Mouse (Mus musculus) adrenal gland, adult 18-20 months (tissue): ENCODE results near the gene Ppm1m. TPM values are rescaled to one million over a fixed set of nuclear protein-coding genes. Genes with fewer than 3 reads are reported as not detected.
A peak's percentile ranks its signal among the peaks of the same experiment; 100 is the strongest.

Source experiments
- DNase-seq, 2 experiments: peaks; one replicate each; pipeline ENCODE4 v3.0.0; 2021 to 2022; ENCODE audit warnings: low spot score in 2 of 2
- total RNA-seq, 2 experiments: library from RNA; stranded (reverse); gene quantifications; 1 replicate in 1 of 2; 2 replicates in 1 of 2; pipeline ENCODE4 v1.2.3; 2021

Ppm1m gene
- total RNA-seq, 2 experiments from 2014 or later, result 105 to 110 TPM

DNA sequence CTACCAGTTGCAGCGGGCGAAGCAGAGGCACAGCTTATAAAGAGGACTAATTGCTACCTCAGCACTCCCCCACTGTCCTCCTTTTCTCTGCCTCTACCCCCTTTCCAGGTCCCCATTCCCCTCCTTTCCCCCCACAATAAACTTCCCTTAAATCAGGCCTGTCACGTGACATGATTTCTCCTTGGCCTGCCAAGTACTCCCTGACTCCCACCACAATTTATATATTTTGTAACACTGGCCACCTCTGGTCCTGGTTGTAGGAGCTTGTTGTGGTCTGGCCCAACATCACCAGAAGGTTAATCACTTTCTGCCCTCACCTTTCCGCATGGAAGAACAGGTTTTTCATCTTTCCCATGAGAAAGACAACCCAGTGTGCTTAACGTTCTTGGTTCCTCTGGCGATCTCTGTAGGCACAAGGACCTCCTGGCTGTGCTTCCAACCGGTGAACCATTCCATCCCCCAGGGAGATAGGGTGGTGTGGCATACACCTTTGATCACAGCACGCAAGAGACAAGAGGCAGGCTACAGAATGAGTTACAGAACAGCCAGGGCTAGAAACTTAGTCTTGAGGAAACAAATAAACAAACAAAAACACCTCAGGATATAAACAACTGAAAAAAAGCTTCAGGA, 21.5 kb upstream of the Ppm1m start:
- DNase-seq, result no peak

DNA sequence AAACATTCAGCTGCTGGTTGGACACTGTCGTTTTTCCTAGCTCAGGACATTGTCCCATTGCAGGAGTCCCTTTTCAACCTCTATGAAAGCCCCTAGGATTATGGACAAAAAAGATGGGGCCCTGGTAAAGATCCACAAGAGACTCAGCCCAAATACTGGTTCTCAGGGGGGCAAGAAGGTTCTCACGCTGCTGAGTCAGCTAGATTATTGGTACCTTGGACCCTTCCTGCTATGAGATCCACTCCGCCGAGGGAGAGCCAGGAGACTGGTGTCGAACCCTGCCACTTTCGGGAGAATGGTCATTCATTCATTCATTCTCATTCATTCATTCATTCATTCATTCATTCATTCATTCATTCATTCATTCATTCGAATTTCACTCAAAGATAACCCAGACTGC, 17.4 kb upstream of the Ppm1m start:
- no peak for DNase-seq

DNA sequence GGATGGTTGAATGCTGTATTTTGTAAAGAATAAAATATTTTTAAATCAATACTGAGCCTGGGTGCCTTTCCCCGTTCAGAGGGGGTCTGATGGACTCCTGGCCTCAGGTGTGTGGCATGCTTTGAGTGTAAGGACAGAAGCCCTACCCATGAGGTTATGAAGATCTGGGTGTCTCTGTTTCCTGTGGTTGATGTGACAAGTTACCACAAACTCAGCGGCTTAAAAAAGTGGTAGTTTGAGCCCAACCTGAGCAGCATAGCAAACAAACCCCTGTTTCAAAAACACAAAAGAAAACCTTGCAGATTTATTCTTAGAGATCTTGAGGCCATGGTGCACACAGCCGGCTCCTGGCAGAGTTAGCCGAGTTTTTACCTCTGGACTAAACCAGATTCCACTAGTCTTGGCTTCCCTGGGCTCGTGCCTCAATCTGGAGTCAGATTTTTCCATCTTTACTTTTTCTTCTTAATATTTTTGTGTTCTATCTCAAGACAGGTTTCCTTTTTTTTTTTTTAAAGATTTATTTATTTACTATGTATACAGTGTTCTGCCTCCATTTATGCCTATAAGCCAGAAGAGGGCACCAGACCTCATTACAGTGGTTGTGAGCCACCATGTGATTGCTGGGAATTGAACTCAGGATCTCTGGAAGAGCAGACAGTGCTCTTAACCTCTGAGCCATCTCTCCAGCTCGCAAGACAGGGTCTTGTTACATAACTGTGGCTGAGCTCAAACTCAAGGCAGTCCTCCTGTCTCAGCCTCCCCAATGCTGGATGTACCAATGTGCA, 16.0 kb upstream of the Ppm1m start:
- no peak for DNase-seq

DNA sequence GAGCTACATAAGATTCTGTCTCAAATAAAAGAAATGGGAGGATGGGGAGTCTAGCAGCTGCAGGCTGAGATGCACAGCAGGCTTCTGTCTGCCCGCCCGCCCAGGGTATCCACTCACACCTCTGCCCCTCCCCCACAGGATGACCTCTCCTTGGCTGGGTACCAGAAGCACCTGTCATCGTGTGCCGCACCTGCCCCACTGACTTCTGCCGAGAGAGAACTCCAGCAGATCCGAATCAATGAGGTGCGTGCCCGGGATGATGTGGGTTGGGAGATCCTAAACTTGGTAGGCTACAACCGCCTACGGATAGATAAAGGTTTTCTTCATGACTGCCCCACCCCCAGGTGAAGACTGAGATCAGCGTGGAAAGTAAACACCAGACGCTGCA, 13.0 kb upstream of the Ppm1m start:
- no peak for DNase-seq

DNA sequence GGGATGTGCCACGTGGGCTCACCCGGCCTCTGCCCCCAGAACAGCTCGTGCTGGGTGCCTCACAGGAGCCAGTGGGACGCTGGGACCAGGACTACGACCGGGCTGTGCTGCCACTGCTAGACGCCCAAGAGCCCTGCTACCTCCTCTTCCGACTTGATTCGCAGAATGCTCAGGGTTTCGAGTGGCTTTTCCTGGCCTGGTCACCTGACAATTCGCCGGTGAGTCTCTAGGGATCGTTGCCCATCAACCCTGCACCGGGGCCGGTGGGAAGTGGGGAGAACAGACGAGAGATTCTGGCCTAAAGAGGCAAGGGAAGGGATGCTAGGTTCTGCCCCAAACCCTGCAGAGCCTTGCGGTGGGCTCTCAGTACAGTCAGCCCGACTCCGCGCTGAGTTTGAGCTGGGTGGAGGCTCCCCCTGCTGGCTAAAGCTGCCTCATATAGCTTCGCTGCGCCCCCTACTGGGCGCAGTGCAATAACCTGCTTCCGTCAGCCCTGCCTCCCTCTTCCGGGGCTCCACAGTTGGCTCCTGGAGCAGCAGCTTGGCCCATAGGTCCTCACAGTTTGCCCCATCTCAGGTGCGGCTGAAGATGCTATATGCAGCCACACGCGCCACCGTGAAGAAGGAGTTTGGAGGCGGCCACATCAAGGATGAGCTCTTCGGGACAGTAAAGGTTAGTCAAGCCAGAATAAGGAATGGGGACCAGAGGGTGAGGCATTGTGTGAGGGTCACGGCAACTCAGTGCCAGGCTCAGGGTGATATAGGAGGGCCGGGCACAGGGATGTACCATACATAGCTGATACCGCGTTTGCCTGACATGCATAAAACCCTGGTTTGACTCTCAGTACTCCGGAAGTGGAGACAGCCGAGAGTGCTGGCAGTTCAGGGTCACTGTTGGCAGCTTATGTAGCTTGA, 12.4 kb upstream of the Ppm1m start:
- DNase-seq, result peak; percentile 80 to 82

DNA sequence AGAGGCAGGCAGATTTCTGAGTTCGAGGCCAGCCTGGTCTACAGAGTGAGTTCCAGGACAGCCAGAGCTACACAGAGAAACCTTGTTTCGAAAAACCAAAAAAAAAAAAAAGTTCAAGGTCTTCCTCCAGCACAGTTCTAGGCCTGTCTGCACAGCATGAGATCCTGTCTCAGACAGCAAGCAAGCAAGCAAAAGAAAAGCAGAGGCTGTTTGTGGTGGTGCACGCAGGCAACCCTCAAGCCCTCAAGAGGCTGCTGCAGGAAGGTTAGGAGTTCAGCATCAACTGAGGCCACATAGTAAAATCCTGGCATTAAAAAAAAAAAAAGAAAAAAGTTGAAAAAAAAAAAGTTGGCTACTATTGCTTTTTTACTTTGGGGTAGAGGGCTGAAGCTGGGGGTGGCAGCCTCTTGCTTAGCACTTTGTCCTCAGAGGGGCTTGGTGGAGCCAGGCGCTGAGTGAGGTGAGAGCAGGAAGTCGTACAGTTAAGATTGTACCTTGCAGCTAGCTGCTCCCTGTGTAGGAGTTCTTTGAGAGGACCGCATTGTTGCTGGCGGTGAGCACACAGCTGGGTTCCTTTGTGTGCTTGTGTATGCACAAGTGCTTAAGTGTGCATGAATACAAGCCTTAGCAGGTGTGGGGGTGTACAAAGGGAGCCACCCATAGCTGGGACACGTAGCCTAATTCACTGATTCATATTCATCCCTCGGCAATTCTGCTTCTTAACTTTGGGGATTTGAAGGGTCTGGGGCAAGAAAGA, 11.5 kb upstream of the Ppm1m start:
- no peak for DNase-seq

DNA sequence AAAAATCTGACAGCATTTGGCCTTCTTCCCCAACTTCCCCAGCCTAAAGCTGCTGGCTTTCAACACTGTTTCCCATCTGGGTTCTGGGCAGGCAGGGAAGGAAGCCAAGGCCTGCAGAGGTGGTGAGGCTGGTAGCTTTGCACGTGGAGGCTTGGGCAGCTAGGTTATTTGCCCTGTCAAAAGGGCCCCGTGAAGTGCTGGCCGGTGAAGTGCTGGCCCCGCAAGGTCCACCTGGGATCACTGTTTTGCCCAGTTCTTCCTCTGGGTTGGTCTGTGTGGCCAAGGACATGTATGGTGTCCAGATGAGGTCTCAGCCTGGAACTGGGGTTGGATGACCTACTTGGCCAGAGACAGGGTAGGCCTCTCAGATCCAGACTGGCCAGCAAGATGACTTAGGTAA, 10.4 kb upstream of the Ppm1m start:
- no peak for DNase-seq

DNA sequence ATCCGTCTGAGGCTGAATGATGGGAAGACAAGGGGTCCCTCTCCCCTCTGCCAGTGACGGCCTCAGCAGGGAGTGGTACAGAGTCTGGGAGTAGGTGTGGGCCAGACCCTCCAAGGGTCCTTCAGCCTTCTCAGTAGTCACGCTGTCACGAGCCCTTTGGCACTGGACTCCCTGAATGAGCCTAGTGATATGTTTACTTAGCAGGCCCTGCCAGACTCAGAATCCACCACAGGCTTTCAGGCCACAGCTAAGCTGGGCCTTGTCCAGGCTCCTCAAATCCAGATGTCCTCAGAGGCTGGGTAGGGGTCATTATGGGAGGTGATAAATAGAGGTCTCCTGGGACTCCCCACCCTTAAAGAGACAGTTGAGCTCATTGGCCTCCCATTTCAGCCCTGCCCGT, 8.6 kb upstream of the Ppm1m start:
- DNase-seq, result no peak

DNA sequence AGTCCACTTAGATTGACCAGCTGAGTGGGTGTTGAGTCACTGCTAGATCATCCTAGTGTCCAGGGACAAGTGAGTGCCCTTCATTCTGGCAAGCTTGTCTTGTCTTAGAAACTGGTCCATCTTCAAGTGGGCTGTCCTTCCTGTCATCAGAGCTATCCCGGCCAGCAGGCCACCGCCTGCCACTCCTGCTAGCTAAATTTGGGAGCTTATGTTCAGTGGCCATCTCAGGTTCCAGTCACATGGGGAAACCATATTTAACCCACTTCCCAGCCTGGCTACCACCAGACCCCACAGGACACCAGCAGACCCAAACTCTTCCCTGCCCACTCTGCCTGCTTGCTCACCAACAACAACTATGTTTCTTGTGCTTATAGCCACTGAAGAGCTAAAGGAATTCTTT, 7.0 kb upstream of the Ppm1m start:
- no peak for DNase-seq

DNA sequence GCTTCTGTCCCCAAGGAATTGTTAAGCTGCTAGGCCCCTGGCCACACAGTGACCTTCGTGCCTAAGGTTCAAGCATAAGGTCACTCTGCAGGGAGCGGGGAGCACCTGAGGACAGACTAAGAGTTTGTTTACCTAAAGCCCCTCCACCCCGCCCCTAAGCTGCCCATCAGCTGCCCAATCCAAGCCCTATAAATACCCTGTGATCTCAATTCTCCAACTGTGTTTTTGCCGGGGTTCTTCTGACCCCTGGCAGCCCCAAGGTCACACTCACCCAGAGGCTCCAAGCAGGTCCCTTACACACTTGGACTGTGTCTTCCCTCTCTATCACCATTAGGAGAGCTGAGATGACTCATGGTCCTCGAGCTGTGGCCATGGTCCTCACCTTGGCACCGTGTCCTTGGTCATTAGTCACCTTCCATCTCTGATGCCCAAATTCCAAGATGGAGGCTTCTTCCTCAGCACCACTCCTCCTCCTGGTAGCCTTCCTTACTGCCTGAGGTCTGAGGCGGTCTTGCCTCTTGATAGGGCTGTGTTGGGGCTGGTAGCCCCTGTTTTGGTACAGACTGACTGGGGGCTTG, 6.3 kb upstream of the Ppm1m start:
- DNase-seq, result peak in 1 of 2 experiments; percentile 46

DNA sequence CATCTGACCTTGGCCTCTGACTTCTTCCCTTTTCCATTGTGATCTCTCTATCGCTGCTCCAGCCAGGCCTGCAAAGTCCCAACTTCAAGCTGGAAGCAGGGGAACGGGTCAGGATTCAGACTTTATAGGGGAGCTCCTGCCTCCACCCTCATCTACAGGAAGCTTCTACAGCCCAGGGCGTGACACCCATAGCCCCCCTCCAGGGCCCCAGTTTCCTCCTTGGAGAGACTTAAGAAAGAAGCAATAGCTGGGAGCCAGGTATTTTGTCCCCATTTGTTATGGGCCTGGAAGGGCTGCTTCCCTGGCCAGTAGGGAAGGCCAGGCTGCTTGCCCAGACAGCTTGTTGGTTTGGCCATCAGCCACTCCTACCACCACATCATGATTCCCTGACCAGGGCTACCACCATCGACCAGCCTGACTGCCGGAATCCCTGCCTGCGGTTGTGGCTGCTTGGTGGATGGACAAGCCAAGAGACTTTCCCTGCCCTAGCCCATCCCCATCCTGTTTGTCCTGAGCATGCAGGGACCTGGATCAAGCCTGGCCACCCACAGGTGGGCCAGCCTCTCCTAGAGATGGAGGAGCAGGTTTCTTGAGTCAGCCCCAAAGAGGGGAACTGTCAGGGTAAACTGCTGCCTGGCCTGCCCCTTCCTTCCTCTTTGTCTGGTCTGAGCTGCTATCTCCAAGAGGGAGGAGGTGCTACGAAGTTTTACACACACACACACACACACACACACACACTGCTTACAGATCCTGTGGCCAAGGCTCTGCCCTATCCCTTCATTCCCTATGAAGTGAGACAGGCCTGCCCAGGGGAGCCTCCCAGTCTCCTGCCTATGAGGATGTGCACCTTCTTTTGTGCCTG, 4.7 kb upstream of the Ppm1m start:
- DNase-seq, result peak in 1 of 2 experiments; percentile 37

DNA sequence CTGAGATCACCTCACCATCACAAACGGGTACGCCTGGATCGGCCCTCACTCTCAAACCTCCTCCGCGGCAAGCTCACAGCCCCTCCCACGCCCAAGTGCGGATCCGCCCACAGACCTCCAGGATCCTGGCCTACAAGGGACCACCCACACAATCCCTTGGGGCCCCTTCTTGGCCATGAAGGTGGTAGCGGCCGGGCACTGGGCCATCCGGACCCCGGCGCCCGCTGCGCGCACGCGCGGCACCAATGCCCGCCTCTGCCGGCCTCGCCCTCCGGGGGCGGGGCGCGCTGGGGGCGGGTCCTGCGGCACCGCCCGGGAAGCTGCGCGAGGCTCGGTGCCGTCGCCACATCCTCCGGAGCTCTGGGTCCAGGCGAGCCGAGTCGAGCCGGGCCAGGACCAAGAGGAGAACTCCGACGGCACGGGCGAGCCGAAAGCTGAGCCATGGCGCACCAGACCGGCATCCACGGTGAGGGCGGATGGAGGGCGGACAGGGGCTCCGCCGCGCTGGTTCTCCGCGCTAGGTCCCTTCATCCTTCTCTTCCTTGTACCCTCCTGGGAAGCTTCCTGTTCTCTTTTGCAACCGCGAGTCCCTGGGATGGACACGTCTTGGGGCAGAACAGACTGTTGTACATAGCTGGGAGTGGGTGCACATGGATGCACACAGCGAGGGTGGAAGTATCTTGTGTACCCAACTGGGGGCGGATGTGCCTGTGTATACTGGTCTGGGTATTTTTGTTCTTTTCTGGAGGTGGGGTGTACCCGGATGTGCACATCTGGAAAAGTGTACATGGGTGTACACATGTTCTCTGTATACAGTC, 3.5 kb upstream of the Ppm1m start, which contains the start of gene Twf2:
Gene Twf2, plus strand, starts transcription at position 290 of the 818 bp plus-strand sequence.
- DNase-seq, result peak; percentile 94 to 95

DNA sequence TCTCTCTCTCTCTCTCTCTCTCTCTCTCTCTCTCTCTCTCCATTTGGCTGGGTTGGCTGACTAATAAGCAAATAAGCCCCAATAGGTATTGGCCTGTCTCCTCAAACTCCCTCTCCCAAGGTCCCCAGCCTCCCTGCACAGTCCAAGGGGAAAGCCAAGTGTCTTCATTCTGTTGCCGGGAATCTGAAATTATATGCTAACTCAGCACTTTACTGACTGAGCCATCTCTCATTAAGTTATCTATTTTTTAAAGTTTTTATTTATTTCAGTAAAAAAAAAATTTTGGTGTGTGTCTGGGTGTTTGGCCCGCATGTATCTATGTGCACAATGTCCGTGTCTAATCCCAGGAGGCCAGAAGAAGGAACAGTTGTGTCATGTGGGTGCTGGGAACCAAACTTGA, 2.3 kb upstream of the Ppm1m start:
- no peak for DNase-seq

DNA sequence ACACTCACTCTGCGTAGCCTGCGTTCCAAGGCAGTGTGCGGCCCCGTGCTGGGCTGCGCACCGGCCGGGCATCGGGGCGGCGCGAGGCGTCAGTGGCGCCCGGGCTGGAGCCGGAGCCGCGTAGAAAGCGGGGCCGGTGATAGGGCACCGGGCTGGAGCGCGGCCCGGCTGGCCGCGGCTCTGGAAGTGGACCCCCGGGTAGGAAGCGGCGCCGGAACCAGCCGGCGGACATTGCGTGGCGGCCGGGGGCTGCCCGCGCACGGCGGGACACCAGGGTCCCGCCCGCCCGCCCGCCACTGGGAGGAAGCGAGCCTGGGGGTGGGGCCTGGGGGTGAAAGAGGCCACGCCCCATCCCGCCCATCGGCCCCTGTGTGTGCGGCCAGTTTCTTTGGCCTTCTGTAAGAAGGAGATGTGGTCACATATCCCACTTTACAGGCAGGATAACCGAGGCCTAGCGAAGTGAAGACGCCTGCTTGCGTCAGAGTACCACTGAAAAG, 536 bp downstream of the Ppm1m start:
- peak; percentile 80 to 82 for DNase-seq

DNA sequence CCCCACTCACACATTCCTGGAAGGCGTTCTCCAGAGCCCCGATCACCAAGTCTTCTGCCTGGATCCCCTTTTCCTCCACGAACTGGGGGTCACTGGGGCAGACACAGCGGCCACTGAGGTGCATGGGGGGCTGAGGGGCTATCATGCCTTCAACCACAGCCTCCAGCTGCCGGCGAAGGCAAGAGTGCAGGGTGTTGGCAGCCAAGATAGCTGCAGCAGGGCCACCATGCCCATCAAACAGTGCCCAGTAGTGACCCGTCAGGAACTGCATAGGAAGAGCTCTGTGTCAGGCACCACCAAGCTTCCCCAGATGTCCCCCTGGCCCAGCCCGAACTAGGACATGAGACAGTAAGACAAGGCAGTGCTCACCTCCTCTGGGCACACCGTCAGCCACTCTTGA, 1.8 kb downstream of the Ppm1m start:
- DNase-seq, result no peak

DNA sequence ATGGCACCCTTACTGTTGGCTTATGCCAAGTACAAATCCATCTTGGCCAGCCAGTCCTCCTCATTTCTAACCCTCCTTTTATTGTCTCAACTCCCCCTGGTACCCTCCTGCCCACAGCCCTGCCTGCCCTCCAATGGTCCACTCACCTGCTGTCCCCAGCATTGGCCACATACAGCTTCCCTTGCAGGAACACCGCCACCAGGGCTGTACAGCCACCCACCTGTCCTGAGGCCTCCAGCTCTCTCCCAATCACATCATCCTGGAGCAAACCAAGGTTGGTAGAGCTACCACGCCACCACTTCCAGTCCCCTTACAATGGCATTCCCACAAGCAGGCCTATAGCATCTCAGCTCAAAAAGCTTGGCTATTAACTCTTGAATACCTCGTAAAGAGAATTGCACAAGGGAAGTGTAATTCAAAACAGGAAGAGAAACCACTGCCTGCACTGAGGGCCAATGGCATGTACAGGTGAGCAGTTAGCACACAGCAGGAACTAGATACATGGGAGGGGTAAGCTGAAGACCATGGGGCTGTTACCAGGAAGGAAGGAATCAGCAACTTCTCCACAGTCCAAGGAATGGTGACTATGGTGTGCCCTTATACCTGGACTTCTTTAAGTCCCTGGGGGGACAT, 2.3 kb downstream of the Ppm1m start:
- no peak for DNase-seq

DNA sequence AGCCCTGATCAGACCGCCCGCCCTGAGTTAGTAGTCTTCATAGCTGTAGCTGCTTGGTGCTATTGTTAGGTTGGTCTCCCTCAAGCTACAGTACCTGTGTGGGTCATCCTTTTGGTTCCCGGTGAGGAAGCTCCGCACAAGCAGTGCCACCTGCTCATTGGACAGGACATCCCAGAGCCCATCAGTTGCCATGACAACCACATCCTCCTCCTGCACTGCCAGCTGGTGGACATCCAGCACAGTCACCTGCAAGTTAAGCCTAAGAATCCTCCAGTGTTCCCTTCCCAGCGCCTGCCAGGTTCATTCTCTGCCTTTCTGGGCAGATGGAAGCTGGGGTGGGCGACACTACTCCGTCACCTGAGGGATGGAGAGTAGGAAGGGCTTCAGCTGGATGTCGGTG, 3.9 kb downstream of the Ppm1m start:
- DNase-seq, result no peak
